9 mouse cellular contexts compared by ENCODE assay signal in genomic region chr7:24507726-24508114, GRCm38 (mm10). TPM values are rescaled to one million over a fixed set of nuclear protein-coding genes. Genes with fewer than 3 reads are reported as not detected.
DNase-seq lines count a peak whose midpoint lies in the region; ATAC-seq and TF ChIP-seq lines count a peak whose summit lies in the region.
"Had no signal": no experiment of that assay in that cellular context is flagged by ENCODE, and none has a peak within 500 bp of the region (broad histone marks: within the 10 kb centered on the region; RNA-seq: fewer than 3 reads in every experiment).

No protein-coding gene starts in this region.

- TF ChIP-seq EP300 in liver, postnatal 0 days (IDR thresholded peaks at IDR 0.05; ENCODE audit: low read depth), result no peak

- peaks cover 14% of the 10 kb centered on the region for H3K36me3 ChIP-seq in heart, embryonic 12.5 days
- H3K36me3 ChIP-seq in G1E (replicated peaks), result peaks cover 30% of the 10 kb centered on the region
- no peaks in the 10 kb centered on the region for H3K36me3 ChIP-seq in liver, postnatal 0 days (replicated peaks; ENCODE audit: insufficient read depth, low read length)

- peak overlapping the region; percentile 77 for H3K4me2 ChIP-seq in heart, embryonic 12.5 days
- H3K4me2 ChIP-seq in liver, postnatal 0 days (ENCODE audit: low read depth, low read length), result peak overlapping the region; percentile 97

- 0 out of 2 replicates have a peak, but pooled peaks have one; percentile 4 for ATAC-seq in heart, embryonic 12.5 days (ENCODE audit: insufficient number of reproducible peaks, low FRiP score)
- ATAC-seq in G1E (ENCODE audit: extremely low read depth, insufficient number of reproducible peaks, low FRiP score, poor library complexity, severe bottlenecking), result no peak
- peak; percentile 3; the same call in 1 of the 2 replicates for ATAC-seq in liver, postnatal 0 days

- peak overlapping the region; percentile 96 for H3K27ac ChIP-seq in heart, embryonic 12.5 days (ENCODE audit: poor library complexity, severe bottlenecking)
- H3K27ac ChIP-seq in liver, postnatal 0 days (ENCODE audit: low read depth), result peak overlapping the region; percentile 90

- H3K9ac ChIP-seq in heart, embryonic 12.5 days, result peak overlapping the region; percentile 81
- H3K9ac ChIP-seq in liver, postnatal 0 days (replicated peaks), result peak overlapping the region; percentile 86

- H3K9me3 ChIP-seq in heart, embryonic 12.5 days (replicated peaks), result no peaks in the 10 kb centered on the region
- H3K9me3 ChIP-seq in G1E (replicated peaks), result no peaks in the 10 kb centered on the region
- no peaks in the 10 kb centered on the region for H3K9me3 ChIP-seq in liver, postnatal 0 days (ENCODE audit: low read length)

- intact Hi-C loops in left cerebral cortex, postnatal 4 days (cut with DNase I), result no loop called here

- peaks cover 25% of the 10 kb centered on the region for H3K4me1 ChIP-seq in heart, embryonic 12.5 days (replicated peaks)
- H3K4me1 ChIP-seq in G1E (ENCODE audit: insufficient read depth, low read depth, low read length), result peaks cover 36% of the 10 kb centered on the region
- H3K4me1 ChIP-seq in liver, postnatal 0 days (ENCODE audit: insufficient read depth), result peaks cover 14% of the 10 kb centered on the region

- WGBS in heart, embryonic 12.5 days, result 2% methylated on average over 20 of the region's 20 CpGs
- WGBS in liver, postnatal 0 days (ENCODE audit: insufficient replicate concordance), result 1% methylated on average over 20 of the region's 20 CpGs

- DNase-seq in heart, adult 11 months, result no peak
- DNase-seq in G1E (ENCODE audit: low spot score), result peak; percentile 23
- peak; percentile 23 for DNase-seq in heart, postnatal 4 days
- no peak for DNase-seq in liver, postnatal 0 days
- no peak for DNase-seq in embryo, embryonic 10 days (ENCODE audit: low spot score)
- no peak for DNase-seq in spleen, adult 18-20 months
- no peak for DNase-seq in left cerebral cortex, postnatal 4 days

- no peak for TF ChIP-seq CTCF in G1E (IDR thresholded peaks at IDR 0.05; ENCODE audit: low read depth, low read length)
- no peak for TF ChIP-seq CTCF in liver, postnatal 0 days (IDR thresholded peaks at IDR 0.05; ENCODE audit: low read depth)

- peak overlapping the region; percentile 71 for H3K4me3 ChIP-seq in heart, embryonic 12.5 days
- H3K4me3 ChIP-seq in G1E (ENCODE audit: low read depth, low read length), result peak overlapping the region; percentile 93
- peak overlapping the region; percentile 69 for H3K4me3 ChIP-seq in liver, postnatal 0 days (ENCODE audit: low read depth, low read length)

- H3K27me3 ChIP-seq in heart, embryonic 12.5 days (replicated peaks), result peaks cover 11% of the 10 kb centered on the region
- peaks cover 6% of the 10 kb centered on the region; the same call in 1 of the 2 replicates for H3K27me3 ChIP-seq in G1E (ENCODE audit: insufficient read depth, low read length)
- H3K27me3 ChIP-seq in liver, postnatal 0 days (ENCODE audit: insufficient read depth, low read length), result peaks cover 6% of the 10 kb centered on the region

RNA-seq across cellular contexts. Expression of gene Zfp428, which starts 0.9 kb away (rescaled TPM):
- 31.9 and 35.8 TPM in 2 replicates for polyA plus RNA-seq in heart, embryonic 12.5 days (2016; fragmentation: Nextera tagmentation; extraction: Ambion mirVana)
- total RNA-seq in G1E (2014; fragmentation: Nextera tagmentation) (1.7 and 2.6 TPM in 2 replicates), G1E (2017) (3.8 and 4.4 TPM in 2 replicates)
- polyA plus RNA-seq in G1E (2012), result 39.9 and 53.3 TPM in 2 replicates
- 10 to 100 TPM; 17.3 to 18.5 TPM for total RNA-seq in heart, postnatal 4 days (2021)
- polyA plus RNA-seq in liver, postnatal 0 days (2015; fragmentation: Nextera tagmentation; extraction: Ambion mirVana), result 3.3 and 4.1 TPM in 2 replicates
- total RNA-seq in left cerebral cortex, postnatal 4 days (2021), result 100 to 1,000 TPM; 105 to 108 TPM

RNA-seq across cellular contexts. Expression of gene AC161166.1, which starts 4.5 kb away (rescaled TPM):
- 0.37 and 0.40 TPM in 2 replicates for polyA plus RNA-seq in heart, embryonic 12.5 days (2016; fragmentation: Nextera tagmentation; extraction: Ambion mirVana)
- not detected in 2 replicates for total RNA-seq in G1E (2014; fragmentation: Nextera tagmentation)
- total RNA-seq in G1E (2017), result 0.22 TPM in 1 of 2 replicates, not detected in the other
- polyA plus RNA-seq in G1E (2012), result not detected in 2 replicates
- total RNA-seq in heart, postnatal 4 days (2021), result not detected
- not detected in 2 replicates for polyA plus RNA-seq in liver, postnatal 0 days (2015; fragmentation: Nextera tagmentation; extraction: Ambion mirVana)
- not detected for total RNA-seq in left cerebral cortex, postnatal 4 days (2021)
- polyA plus RNA-seq: large intestine, adult 2 months had no signal

RNA-seq across cellular contexts. Expression of gene Irgq, which starts 22.8 kb away (rescaled TPM):
- polyA plus RNA-seq in heart, embryonic 12.5 days (2016; fragmentation: Nextera tagmentation; extraction: Ambion mirVana), result 9.0 TPM in 2 replicates
- 5.5 and 6.2 TPM in 2 replicates for total RNA-seq in G1E (2014; fragmentation: Nextera tagmentation)
- 4.0 and 4.6 TPM in 2 replicates for total RNA-seq in G1E (2017)
- polyA plus RNA-seq in G1E (2012), result 3.6 and 3.9 TPM in 2 replicates
- 10 to 100 TPM; 16.7 to 17.2 TPM for total RNA-seq in heart, postnatal 4 days (2021)
- 1.3 and 1.6 TPM in 2 replicates for polyA plus RNA-seq in liver, postnatal 0 days (2015; fragmentation: Nextera tagmentation; extraction: Ambion mirVana)
- 100 to 1,000 TPM; 118 to 120 TPM for total RNA-seq in left cerebral cortex, postnatal 4 days (2021)

RNA-seq across cellular contexts. Expression of gene Cadm4, which starts 25.9 kb away (rescaled TPM):
- 0.65 and 0.81 TPM in 2 replicates for polyA plus RNA-seq in heart, embryonic 12.5 days (2016; fragmentation: Nextera tagmentation; extraction: Ambion mirVana)
- not detected in 2 replicates for total RNA-seq in G1E (2014; fragmentation: Nextera tagmentation)
- total RNA-seq in G1E (2017), result 0.06 TPM in 1 of 2 replicates, not detected in the other
- polyA plus RNA-seq in G1E (2012), result 0.02 and 0.16 TPM in 2 replicates
- total RNA-seq in heart, postnatal 4 days (2021), result 10 to 100 TPM; 11.9 to 12.5 TPM
- polyA plus RNA-seq in liver, postnatal 0 days (2015; fragmentation: Nextera tagmentation; extraction: Ambion mirVana), result 0.17 and 0.46 TPM in 2 replicates
- 100 to 1,000 TPM; 332 to 353 TPM for total RNA-seq in left cerebral cortex, postnatal 4 days (2021)

RNA-seq across cellular contexts. Expression of gene Pinlyp, which starts 38.2 kb away (rescaled TPM):
- not detected in 2 replicates for polyA plus RNA-seq in heart, embryonic 12.5 days (2016; fragmentation: Nextera tagmentation; extraction: Ambion mirVana)
- total RNA-seq in G1E (2014; fragmentation: Nextera tagmentation) (not detected in 2 replicates), G1E (2017) (not detected in 2 replicates)
- not detected in 2 replicates for polyA plus RNA-seq in G1E (2012)
- not detected for total RNA-seq in heart, postnatal 4 days (2021)
- 0.13 TPM in 1 of 2 replicates, not detected in the other for polyA plus RNA-seq in liver, postnatal 0 days (2015; fragmentation: Nextera tagmentation; extraction: Ambion mirVana)
- total RNA-seq in left cerebral cortex, postnatal 4 days (2021), result under 1 TPM in 1 of 2 experiments, not detected in 1; 0.48 TPM
- polyA plus RNA-seq: large intestine, adult 2 months had no signal

Comparison
In these comparisons a context has a peak if more than half of its experiments do, and no peak if none do; other contexts are left out.
1. DNase-seq: peak in G1E (single experiment) and heart, postnatal 4 days (single experiment); none in heart, adult 11 months (single experiment), liver, postnatal 0 days (single experiment), embryo, embryonic 10 days (single experiment), spleen, adult 18-20 months (0 of 2) and left cerebral cortex, postnatal 4 days (single experiment).
2. RNA of gene Zfp428, which starts 0.9 kb away (total RNA-seq): 105 to 108 TPM in left cerebral cortex, postnatal 4 days; 17.3 to 18.5 TPM in heart, postnatal 4 days and 1.7 to 4.4 TPM in G1E; every median in the first group is over 4 times any median in the second.
3. RNA of gene Irgq, which starts 22.8 kb away (total RNA-seq): 118 to 120 TPM in left cerebral cortex, postnatal 4 days; 16.7 to 17.2 TPM in heart, postnatal 4 days and 4.0 to 6.2 TPM in G1E; every median in the first group is over 4 times any median in the second.
4. Peak in every context shown above with its lines, with median percentiles within 50 percentile points of each other: H3K4me3 ChIP-seq.